Mouse (Mus musculus): ENCODE results near the gene Ube4a. TPM values are rescaled to one million over a fixed set of nuclear protein-coding genes. Genes with fewer than 3 reads are reported as not detected.

The Ube4a gene
- polyA plus RNA-seq, 1 experiment from 2014 or later = 15.1 TPM

GRCm38 (mm10) chr9:44875476-44875875 lies 89.9 kb downstream of the Ube4a start:
- Histone ChIP-seq H3K27ac (no peak overlapping the region), H3K27me3 (replicated peaks) (no peaks in the 10 kb centered on the region), H3K36me3 (peaks cover 27% of the 10 kb centered on the region), H3K4me1 (peaks cover 76% of the 10 kb centered on the region), H3K9me3 (replicated peaks) (no peaks in the 10 kb centered on the region), H3K4me2 (no peak overlapping the region), H3K9ac (no peak overlapping the region), H3K4me3 (no peak overlapping the region)
- 78% methylated on average over 7 of the region's 7 CpGs for WGBS (ENCODE audit: insufficient replicate concordance)
- ATAC-seq = no peak

GRCm38 (mm10) chr9:44874198-44874597 lies 91.2 kb downstream of the Ube4a start:
- ATAC-seq = no peak
- Histone ChIP-seq H3K36me3 (peaks cover 27% of the 10 kb centered on the region), H3K27ac (no peak overlapping the region), H3K4me2 (no peak overlapping the region), H3K27me3 (replicated peaks) (no peaks in the 10 kb centered on the region), H3K9me3 (replicated peaks) (no peaks in the 10 kb centered on the region), H3K4me1 (peaks cover 75% of the 10 kb centered on the region), H3K4me3 (no peak overlapping the region), H3K9ac (no peak overlapping the region)

GRCm38 (mm10) chr9:44873665-44874064 lies 91.7 kb downstream of the Ube4a start:
- Histone ChIP-seq H3K9ac (no peak overlapping the region), H3K9me3 (replicated peaks) (no peaks in the 10 kb centered on the region), H3K27ac (no peak overlapping the region), H3K27me3 (replicated peaks) (no peaks in the 10 kb centered on the region), H3K36me3 (peaks cover 27% of the 10 kb centered on the region), H3K4me2 (no peak overlapping the region), H3K4me3 (no peak overlapping the region), H3K4me1 (peaks cover 72% of the 10 kb centered on the region)
- 68% methylated on average over 5 of the region's 5 CpGs for WGBS (ENCODE audit: insufficient replicate concordance)
- ATAC-seq = no peak

Other genes starting within 250 kb of the Ube4a start
- gene Phldb1, start 230.4 kb downstream of the Ube4a start, polyA plus RNA-seq (2016; fragmentation: Nextera tagmentation; extraction: Ambion mirVana) = 5.2 and 6.5 TPM in 2 replicates
- 127 TPM in 2 replicates for gene Arcn1, start 197.8 kb downstream of the Ube4a start, polyA plus RNA-seq (2016; fragmentation: Nextera tagmentation; extraction: Ambion mirVana)
- 24.3 and 24.7 TPM in 2 replicates for gene Ift46, start 197.7 kb downstream of the Ube4a start, polyA plus RNA-seq (2016; fragmentation: Nextera tagmentation; extraction: Ambion mirVana)
- gene Tmem25, start 166.3 kb downstream of the Ube4a start, polyA plus RNA-seq (2016; fragmentation: Nextera tagmentation; extraction: Ambion mirVana) = 0.81 and 1.6 TPM in 2 replicates
- gene Ttc36, start 162.5 kb downstream of the Ube4a start, polyA plus RNA-seq (2016; fragmentation: Nextera tagmentation; extraction: Ambion mirVana) = 11.6 and 12.3 TPM in 2 replicates
- 7.3 and 8.4 TPM in 2 replicates for gene Kmt2a, start 84.3 kb downstream of the Ube4a start, polyA plus RNA-seq (2016; fragmentation: Nextera tagmentation; extraction: Ambion mirVana)
- gene Atp5l, start 44.9 kb downstream of the Ube4a start, polyA plus RNA-seq (2016; fragmentation: Nextera tagmentation; extraction: Ambion mirVana) = 523 and 553 TPM in 2 replicates
- not detected in 2 replicates for gene Cd3g, start 14.8 kb upstream of the Ube4a start, polyA plus RNA-seq (2016; fragmentation: Nextera tagmentation; extraction: Ambion mirVana)
- gene Cd3d, start 16.2 kb upstream of the Ube4a start, polyA plus RNA-seq (2016; fragmentation: Nextera tagmentation; extraction: Ambion mirVana) = not detected in 2 replicates
- gene Cd3e, start 44.0 kb upstream of the Ube4a start, polyA plus RNA-seq (2016; fragmentation: Nextera tagmentation; extraction: Ambion mirVana) = not detected in 2 replicates
- gene Mpzl2, start 74.2 kb upstream of the Ube4a start, polyA plus RNA-seq (2016; fragmentation: Nextera tagmentation; extraction: Ambion mirVana) = 3.9 and 4.9 TPM in 2 replicates
- gene Mpzl3, start 89.6 kb upstream of the Ube4a start, polyA plus RNA-seq (2016; fragmentation: Nextera tagmentation; extraction: Ambion mirVana) = 0.63 and 1.1 TPM in 2 replicates
- 0.12 TPM in 1 of 2 replicates, not detected in the other for gene Jaml, start 113.6 kb upstream of the Ube4a start, polyA plus RNA-seq (2016; fragmentation: Nextera tagmentation; extraction: Ambion mirVana)
- gene Scn2b, start 152.2 kb upstream of the Ube4a start, polyA plus RNA-seq (2016; fragmentation: Nextera tagmentation; extraction: Ambion mirVana) = 0.70 and 0.90 TPM in 2 replicates
- gene Scn4b, start 172.8 kb upstream of the Ube4a start, polyA plus RNA-seq (2016; fragmentation: Nextera tagmentation; extraction: Ambion mirVana) = 0.25 and 0.33 TPM in 2 replicates
- 0.10 TPM in 1 of 2 replicates, not detected in the other for gene BC049352, start 216.4 kb upstream of the Ube4a start, polyA plus RNA-seq (2016; fragmentation: Nextera tagmentation; extraction: Ambion mirVana)
- gene Tmprss4, start 238.5 kb upstream of the Ube4a start, polyA plus RNA-seq (2016; fragmentation: Nextera tagmentation; extraction: Ambion mirVana) = not detected in 2 replicates

Measured in liver, embryonic 12.5 days (tissue).